Mouse (Mus musculus) right cerebral cortex, postnatal 10 days (tissue): ENCODE results near the gene Arl14.
A peak's percentile ranks its signal among the peaks of the same experiment; 100 is the strongest.

Source experiments
- DNase-seq, 2 experiments: peaks; one replicate each; pipeline ENCODE4 v3.0.0; 2021; ENCODE audit warnings: low spot score in 2 of 2

The Arl14 gene

DNA sequence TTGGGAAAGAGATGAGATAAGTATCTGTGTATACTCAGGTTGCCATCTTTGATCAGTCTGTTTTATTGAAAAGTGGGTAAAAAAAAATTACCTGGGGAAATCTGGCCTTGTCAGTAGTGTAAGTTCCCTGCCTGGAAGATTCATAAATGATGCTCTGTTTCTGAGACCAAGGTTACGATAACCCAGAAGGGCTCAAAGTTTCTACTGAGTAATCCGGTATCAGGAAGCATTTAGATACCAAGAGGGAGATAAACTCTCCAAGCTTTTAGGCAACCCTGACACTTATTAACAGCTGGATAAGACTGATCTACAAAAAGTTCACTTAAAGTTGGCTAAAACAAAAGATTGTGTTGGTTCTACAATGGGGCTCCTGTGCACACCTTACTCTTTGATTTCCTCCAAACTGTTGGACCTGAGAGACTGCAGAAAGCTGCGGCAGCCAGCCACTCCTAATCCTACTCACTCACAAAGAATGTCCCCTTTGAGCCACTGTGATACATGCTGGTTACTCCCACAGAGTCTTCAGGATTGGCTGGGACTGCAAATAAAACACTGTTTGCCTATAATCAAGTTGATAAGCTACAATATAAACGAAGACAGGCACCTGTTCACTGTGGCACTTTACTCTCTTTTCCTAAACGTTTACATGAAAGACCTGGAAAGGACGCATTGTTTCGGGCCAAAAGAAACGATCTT lies at the start of gene Arl14:
TSS of gene Arl14 (plus strand) at position 614 of the 696 bp plus-strand sequence.
- DNase-seq: no peak

DNA sequence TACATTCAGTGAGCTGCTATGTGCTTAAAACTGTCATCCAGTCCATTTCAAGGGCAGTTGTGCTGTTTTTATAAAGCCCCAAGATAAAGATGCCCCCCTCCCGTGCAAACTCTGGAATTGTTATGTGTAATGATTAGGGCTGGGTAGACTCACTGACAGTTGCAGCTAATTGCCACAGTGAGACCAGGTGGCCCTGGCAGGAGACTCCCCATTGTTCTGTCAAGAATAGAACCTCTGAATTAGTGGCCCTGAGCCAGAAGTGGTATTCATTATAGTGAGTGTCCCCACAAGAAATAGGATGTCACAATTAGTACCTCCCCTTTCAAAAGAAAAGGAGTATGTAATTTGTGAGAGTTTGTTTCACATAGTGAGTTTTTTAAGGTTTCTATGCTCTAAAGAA lies 47.0 kb upstream of the Arl14 start:
- no peak for DNase-seq

DNA sequence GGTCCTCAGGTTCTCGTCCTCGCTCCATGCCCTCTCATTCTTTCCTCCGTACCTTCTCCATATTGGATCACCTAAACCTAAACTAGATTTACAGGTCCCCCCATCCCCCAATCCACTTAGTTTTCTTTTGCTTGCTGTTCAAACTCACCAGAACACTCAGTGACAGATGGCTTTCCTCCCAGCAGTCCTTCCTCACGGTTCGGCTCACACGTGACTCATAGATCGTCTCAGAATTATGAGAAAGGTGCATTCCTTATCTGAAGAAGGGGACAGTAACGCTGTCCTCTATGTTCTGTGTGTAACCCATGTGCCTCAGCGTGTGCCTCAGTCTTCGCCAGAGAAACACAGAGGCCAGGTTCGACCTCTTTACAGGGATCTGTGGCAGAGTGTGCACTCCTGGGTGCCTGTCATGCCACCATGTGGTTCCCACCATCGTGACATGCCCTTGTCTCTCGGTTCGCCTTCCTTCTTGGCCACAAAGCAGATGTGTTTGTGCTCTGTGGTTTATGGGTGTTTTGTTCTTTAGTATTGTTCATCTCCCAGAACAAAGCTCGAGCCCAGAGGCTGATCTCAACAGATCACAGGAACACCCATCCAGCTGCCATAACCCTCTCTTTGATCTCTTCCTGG lies 44.9 kb upstream of the Arl14 start:
- DNase-seq: no peak

DNA sequence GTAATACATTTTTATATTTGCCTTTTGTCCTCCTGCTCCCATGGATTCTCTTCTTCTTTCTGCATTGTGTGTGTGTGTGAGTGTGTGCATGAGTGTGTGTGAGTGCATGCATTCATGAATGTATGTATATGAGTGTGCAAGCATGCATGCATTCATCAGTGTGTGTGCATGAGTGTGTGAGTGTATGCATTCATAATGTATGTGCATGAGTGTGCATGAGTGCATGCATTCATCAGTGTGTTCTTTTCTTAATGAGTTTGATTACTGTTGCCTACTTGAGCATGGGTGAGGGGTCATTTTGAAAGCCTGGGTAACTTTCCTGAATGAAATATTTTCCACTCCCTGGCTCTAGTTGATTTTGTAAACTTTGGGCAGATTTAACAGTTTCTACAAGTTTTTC lies 44.3 kb upstream of the Arl14 start:
- DNase-seq: no peak

DNA sequence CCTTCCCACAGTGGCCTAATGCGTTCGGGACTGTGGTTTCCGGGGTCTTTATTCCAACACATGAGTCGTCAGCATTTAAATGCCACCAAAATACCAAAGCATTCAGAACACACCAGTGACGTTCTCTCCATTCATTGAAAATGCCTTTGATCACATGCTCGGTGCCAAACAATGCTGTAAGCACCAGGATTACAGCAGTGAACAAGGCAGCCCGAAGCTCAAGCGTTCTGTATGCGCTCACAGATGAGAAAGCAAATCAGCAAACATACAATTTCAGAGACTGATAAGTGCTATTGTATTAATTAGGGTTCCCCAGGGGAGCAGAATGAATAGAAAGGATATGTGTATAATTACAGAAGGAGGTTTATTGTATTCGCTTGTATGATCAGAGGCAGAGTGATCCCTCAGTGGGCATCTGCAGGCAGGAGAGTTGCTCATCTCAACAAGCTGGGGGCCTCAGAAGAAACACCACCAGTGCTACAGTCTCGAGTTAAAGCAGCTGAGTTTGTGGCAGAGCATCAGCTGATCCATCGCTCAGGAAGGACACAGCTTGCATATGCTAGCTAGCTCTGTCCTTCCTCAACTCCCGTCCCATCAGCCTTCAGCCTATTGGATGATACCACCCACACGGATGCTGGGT lies 43.7 kb upstream of the Arl14 start:
- DNase-seq: no peak

DNA sequence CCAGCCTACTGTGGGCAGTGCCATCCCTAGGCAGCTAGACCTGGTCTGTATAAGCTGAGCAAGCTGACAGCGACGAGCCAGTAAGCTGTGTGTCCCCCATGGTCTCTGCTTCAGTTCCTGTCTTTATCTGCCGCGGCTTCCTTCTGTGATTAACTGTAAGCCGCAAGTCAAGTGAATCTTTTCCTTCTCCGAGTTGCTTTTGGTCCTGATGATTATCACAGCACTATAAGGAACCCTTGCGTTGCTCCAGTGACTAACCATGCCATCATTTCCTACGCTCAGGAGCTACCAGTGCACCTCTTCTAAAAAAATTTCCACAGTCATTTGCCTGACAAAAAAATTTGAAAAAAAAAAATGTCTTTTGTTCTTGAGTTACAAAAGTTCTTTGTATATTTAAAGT lies 40.7 kb upstream of the Arl14 start:
- DNase-seq: no peak

DNA sequence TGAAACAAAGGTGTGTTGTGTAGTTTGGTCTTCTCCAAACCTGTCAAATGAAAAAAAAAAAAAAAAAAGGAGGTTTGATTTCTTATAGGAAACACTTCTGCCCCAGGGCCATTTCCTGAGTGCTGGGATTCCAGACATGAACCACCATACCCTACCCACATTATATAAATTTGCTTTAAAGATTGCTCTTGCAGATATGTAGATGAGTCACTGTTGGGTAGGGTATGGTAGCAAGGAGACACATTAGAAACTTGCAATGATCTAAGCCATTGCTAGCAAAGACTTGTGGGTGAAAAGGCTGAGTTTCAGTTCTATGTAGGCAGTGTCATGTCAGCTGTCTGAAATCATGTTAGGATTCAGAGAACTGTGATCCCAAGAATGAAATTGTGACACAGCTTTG lies 40.0 kb upstream of the Arl14 start:
- no peak for DNase-seq

DNA sequence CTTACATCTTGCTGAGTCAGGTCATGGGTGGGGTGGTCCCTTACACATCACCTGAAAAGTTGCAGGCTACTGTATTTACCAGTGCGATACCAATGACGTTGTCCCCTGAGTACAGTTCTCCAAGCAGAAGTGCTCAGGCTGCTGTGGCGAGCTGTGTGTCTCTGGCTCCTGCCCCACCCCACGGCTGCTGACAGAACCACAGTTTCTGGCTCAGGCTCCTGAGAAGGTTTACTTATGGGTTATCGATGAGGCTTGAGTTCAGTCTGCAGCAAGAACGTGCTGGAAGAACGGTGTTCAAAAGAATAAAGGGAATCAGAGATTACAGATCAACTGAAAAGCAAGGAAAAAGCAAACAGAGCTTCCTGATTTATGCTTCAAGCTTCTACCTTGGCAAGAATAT lies 37.0 kb upstream of the Arl14 start:
- DNase-seq: no peak

DNA sequence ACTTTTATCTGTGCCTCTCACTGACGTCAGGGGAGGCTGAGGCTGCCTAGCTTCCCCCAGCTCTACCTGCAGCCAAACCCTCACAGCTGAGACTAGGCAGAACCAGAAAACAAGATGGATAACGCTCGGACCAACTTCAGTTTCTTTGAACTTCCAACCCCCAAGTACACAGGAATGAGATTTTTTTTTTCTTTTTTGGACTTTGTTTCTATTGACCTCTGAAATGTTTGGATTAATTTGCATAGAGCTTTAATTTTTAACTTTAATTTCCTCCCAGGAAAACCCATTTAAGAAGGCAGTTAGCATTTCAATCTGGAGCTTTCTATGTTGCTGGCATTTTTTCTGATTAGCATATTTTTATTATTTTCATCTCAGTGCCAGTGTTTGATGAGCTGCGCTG lies 36.2 kb upstream of the Arl14 start:
- DNase-seq: no peak

DNA sequence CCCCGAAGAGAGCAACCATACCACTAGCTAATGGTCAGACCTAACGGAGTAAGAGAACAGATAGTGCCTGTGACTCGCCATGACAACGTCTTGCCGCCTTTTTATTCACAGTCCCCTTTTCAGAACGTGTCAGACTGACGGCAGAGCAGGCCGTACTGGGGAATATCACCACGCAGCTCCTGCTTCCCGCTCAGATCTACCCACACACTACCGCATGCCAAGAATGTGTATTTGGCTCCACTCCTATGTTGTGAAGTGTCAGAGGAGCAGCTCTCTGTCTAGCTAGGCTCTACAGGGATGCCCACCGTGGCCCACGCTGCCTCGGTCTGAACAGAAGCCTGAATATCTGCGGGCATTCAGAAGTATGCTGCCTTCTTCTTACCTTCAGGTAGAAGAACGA lies 35.6 kb upstream of the Arl14 start:
- peak; percentile 45 to 56 for DNase-seq

DNA sequence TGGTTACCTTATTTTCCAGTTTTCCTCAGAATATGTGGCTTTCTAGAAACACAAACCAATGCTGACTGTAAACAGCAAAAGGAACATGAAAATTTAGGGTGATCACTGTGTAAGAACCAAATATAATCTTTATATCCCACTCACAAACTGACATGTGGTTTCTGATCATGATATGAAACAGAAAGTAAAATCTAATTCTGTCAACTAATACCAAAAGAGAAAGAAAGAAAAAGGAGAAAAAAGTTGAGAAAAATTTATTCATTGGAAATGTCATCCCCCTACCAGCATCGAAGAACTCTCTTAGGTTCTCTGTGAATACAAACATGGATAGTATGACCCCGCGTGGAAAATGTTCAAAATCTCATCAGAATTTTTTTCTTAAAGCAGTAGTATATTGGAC lies 29.2 kb upstream of the Arl14 start:
- no peak for DNase-seq

DNA sequence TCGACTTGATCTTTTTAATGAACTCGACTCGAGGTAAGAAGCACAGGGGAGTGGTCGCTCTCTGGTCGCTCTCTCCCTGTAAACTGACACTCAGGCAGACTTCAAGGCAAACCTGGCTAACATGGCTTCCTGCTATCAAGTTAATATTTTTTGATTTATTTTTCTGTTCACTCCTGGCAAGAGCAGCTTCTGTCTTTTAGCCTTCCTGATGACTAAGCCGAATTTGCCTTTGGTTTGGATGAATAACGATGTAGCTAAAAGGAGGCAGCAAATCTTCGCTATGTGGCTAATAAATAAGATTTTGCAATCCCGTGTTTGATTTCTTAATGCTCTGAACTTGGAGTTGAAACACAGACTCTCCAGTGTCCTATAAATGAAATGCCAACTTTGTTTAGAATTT lies 27.7 kb upstream of the Arl14 start:
- no peak for DNase-seq

DNA sequence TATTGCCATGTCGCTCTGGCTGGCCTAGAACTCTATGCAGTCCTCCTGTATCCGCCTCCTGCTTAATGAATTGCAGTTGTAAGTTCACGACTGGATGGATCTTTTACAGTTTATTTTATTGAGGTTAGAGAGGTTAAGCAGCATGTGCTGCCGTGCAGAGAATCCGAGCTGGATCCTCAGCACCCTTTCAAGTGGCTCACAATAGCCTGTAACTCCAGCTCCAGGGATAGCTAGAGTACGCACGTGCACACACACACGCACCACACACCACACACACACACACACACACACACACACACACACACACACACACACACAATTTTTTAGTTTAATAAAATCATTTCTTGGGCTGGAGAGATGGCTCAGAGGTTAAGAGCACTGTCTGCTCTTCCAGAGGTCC lies 27.0 kb upstream of the Arl14 start:
- no peak for DNase-seq

DNA sequence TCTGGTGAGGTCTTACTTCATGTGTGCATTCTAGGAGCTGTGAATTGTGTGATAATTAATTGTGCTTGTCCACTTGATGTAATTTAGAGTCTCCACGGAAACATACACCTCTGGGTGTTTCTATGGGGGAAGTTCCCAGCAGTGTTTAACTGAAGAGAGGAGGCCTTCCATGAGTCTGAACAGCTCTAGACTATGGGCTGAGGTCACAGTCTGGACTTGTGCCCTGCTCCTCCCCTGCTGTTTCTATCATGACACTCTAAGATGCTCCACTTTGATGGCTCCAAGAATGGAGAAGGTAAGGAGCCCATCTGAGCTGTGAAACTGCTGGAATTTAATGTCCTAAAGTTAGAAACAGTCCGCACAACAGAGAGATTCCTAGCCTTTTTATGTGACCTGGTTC lies 24.1 kb upstream of the Arl14 start:
- no peak for DNase-seq

DNA sequence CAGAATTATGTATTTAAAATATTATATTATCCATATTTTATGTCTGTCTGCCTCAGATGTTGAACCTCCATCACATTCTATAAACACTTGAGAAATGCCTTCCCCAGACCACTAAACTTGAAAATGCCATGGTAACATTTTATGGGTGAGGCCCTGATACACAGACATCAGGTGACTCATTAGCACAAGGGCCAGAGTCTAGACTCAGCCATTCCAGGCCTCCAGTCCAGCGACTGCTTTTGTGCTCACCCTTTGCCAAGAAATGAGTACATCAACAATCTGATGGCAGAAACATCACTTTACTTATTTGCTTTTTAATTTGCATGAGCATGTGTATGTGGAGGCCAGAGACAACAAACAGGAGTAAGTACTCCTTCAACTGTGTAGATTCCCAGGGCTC lies 22.0 kb upstream of the Arl14 start:
- no peak for DNase-seq

DNA sequence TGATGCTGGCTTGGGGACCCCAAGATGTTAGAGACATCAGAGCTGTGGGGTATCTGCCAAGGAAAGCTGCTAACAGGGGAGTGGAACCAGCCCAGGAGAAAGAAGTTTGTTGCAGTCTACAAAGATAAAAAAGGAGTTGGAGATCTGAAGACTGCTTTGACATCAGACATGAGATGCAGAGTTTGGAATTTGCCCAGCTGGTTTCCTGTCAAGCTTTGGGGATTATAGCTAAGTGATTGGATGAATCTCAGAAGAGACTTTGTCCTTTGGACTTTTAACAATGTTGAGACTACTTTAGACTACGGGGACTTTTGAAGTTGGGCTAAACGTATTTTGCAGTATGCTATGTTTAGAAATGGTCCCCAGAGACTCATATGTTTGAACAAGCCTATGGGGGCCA lies 21.0 kb upstream of the Arl14 start:
- DNase-seq: no peak

DNA sequence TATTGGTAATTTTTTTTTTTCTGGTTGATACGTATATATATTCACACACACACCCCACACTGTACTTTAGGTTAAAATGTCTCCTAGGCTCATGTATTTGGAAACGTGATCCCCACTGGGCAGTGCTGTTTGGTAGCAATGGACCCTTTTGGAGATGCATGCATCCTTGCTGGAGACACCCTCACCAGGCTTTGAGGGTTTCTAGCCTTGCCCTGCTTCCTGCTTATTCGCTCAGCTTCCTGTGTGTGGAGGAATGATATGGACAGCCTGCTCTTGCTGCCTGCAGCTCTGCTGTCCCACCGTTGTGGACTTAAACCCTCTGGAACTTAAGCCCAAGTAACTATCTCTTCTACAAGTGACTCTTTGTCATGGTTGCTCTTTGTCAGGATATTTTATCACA lies 19.3 kb upstream of the Arl14 start:
- DNase-seq: no peak

DNA sequence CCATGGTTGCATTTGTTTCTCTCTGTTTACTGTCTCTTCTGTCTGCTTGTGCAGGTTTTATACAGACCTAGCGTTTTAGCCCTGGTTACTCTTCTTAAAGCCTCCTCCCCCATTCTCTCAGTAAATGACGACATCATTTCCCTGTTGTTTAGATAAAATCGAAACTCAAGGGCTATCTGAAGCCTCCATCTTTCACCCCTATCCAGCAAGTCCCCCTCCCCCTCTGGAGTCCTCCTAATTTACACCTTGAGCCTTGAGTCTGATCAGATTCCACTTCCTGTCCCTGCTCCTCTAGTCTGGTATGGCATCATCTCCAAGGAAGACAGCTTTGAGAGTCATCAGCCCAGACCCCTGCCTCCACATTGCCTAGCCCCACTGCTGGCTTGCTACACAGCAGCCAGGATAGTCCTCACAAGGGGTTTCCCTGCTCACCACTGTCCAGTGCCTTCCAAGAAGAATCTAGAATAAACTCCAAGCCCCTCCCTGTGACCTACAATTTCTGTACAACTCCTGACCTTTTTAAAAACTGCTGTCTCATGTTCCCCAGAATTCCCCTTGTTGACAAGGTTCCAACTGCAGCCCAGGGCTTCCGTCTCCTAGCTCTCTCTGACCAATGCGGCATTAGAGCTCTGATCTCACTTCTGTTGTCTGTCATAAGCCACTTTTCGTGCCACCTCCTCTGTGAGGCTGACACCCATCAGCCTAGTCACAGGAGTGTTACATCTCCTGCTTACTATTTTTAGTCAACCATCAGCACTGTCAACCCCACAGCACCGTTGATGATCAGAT lies 16.8 kb upstream of the Arl14 start:
- no peak for DNase-seq

DNA sequence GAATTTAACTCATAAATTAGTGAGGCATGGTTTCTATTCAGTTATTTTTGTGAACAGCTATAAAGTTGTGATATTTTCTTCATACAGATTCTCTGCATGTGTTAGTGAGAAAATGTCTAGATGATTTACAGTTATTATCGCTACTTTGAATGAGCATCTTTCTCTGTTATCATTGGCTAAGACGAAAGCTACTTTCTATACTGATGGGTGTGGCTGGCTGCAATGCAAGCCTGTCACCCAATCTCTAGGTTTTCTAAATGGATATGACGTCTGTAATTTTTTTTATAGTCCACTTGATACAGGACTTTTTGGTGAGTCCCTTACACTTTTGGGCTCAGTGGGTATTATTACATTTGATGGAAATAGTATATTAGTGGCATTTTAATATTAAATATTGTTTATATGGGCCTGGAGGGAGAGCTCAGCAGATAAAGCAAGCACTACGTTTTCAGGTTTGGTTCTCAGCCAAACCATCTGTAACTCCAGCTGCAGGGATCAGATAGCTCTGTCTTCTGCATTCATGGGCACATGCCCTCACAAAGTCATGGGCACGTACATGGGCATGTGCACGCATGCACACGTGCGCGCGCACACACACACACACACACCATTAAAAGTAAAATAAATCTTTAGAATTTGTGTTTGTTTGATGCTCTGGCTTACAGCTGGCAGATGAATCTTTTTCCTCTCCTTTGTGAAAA lies 15.9 kb upstream of the Arl14 start:
- DNase-seq: no peak

DNA sequence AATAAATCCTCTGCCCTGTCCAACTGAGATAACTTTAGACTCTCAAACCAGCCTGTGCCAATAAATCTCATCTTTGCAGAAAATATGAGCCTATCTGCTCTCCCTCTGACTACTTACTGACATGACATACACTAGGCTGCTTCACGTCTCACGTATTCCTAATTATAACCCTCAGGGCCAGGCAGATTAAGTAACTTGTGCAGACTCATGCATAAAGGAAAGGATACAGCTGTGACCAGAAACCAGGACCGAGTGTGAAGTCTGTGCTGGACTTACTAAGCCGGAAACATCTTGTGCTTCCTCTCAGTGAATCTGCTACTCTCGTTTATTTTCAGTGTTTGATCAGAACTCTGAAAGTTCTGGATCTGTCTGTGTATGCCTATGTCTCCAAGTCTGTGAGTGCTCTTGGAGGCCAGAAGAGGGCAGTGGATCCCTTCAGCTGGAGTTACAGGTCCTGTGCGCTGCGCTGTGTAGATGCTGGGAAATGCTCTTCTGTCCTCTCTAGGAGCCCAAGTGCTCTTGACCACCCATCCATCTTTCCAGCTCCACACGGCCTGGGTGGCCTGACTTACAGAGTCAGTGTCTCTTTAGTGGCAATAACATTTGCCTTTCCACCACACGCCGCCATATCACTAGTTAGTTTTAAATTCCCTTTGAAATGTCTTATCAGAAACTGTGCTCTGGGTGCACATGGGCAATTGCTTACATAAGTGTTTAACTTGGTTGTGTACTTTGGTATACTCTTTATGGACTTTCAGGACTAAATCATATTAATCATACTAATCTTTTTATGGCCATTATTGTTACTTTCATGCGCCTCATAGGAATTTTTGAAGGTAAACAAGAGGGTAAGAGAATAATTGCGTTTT lies 13.5 kb upstream of the Arl14 start:
- DNase-seq: peak; percentile 40 to 42

DNA sequence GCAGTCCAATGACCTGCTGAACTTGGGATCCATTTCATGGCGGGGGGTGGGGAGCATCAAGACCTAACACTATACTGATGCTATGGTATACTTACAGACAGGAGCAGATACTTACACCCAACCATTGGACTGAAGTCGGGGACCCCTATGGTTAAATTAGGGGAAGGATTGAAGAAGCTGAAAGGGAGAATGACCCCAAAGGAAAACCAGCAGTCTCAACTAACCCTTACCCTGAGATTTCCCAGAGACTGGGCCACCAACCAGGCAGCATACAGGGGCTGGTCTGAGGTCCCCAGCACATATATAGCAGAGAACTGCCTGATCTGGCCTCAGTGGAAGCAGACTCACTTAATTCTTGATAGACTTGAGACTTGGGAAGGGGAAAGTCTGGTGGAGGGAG lies 10.0 kb upstream of the Arl14 start:
- no peak for DNase-seq
